Mouse (Mus musculus): ENCODE results near the gene Tjp3. TPM values are rescaled to one million over a fixed set of nuclear protein-coding genes. Genes with fewer than 3 reads are reported as not detected.

The Tjp3 gene
- polyA plus RNA-seq, 1 experiment from 2014 or later = 6.2 TPM

DNA sequence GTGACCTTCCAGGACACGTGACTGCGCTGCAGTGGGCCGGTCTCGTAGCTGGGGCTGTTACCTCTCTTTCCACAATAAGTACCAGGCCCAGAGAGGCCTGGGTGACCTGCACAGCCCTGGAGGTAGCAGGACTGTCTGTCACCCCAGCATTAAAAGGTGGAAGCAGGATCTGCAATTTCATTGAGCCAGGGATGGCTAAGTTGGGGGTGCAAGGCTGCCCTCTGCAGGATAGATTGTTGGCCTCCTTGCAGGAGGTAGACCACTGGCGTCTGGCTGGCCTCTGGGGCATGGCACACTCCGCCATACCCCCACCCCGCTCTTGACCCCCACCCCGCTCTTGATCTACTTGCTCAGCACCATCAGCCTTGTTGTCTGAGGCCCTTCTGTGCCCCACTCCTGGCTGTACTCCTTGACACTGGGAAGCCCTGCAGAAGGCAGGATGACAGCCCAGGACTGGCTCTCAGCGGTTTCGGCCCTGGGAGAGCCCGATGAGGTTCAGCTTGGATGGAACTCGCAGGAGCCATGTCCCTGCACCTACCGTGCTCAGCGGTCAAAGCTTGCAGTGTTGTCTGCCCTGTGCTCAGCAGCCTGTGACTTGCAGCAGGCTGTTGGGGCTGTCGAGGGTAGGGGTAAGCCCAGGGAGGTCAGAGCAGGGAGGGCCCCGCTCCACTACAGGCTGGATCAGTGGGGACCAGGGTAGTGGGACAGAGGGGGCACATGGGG is 25.1 kb upstream of the Tjp3 start:
- Histone ChIP-seq H3K4me3 (no peak overlapping the region), H3K9me3 (replicated peaks) (no peaks in the 10 kb centered on the region), H3K4me2 (peak overlapping the region; percentile 19; the same call in 1 of the 2 replicates), H3K9ac (peak overlapping the region; percentile 56), H3K4me1 (peaks cover 26% of the 10 kb centered on the region), H3K36me3 (ENCODE audit: poor library complexity, severe bottlenecking) (peaks cover 68% of the 10 kb centered on the region), H3K27ac (no peak overlapping the region), H3K27me3 (no peaks in the 10 kb centered on the region)
- no peak for ATAC-seq
- 40% methylated on average over 16 of the region's 16 CpGs for WGBS

DNA sequence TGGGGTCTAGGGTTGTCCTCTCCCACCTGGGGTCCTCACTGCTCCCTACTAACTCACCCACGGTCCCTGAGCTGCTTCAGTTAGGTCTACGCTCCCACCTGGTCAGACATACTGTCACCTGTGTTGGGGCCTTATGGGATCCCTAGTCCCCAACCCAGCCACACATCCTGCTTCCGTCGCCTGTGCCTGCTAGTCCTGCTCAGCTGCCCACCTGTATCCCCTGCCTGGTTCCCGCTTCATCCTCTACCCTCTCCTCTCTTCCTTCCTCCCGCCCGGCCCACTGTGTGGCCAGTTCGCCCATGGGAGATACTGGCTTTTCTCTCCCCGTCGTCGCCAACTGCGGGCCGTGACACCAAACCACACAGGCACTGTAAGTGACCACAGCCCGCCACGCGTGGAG is 24.2 kb upstream of the Tjp3 start:
- Histone ChIP-seq H3K9me3 (replicated peaks) (no peaks in the 10 kb centered on the region), H3K36me3 (ENCODE audit: poor library complexity, severe bottlenecking) (peaks cover 77% of the 10 kb centered on the region), H3K4me1 (peaks cover 26% of the 10 kb centered on the region), H3K4me2 (no peak overlapping the region), H3K27me3 (no peaks in the 10 kb centered on the region), H3K4me3 (no peak overlapping the region), H3K27ac (no peak overlapping the region), H3K9ac (no peak overlapping the region)
- no peak for ATAC-seq
- WGBS = 94% methylated on average over 16 of the region's 16 CpGs

DNA sequence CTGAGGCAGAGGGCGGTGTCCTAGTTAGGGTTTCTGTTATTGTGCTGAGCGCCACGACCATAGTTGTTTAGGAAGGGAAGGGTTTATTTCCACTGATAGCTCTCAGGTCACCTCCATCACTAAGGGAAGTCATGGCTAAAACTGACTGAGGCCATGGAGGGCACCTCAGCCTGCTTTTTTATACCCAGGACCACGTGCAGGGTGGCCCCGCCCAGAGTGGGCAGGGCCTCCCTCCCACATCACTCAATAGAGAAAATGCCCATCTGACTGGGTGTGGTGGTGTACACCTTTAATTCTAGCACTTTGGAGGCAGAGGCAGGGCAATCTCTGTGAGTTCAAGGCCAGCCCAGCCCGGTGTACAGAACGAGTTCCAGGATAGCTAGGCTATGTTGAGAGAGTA is 22.8 kb upstream of the Tjp3 start:
- no peak overlapping the region for H3K4me2 ChIP-seq
- no peaks in the 10 kb centered on the region for H3K9me3 ChIP-seq (replicated peaks)
- no peak for ATAC-seq
- no peak overlapping the region for H3K4me3 ChIP-seq
- no peaks in the 10 kb centered on the region for H3K27me3 ChIP-seq
- WGBS = 82% methylated on average over 7 of the region's 7 CpGs
- no peak overlapping the region for H3K9ac ChIP-seq
- H3K36me3 ChIP-seq (ENCODE audit: poor library complexity, severe bottlenecking) = peaks cover 91% of the 10 kb centered on the region
- H3K4me1 ChIP-seq = peaks cover 19% of the 10 kb centered on the region
- H3K27ac ChIP-seq = no peak overlapping the region

DNA sequence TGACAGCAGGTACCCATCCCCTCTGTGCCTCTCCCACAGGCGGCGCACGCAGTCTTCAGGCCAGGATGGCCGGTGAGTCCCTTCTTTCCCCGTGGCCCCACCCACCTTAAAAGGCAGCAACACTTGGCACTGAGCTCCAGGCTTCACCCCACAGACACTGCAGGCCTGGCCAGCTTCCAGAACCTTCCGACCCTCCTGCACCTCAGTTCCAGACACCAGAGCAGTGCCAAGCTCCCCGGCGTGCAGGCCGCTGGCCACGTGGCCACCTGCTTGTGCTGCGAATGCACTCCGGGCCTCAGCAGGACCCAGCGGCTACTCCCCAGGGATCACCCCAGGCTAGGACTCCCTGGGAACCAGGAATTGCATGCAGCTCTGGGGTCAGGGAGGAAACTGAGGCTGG is 22.2 kb upstream of the Tjp3 start:
- Histone ChIP-seq H3K4me3 (no peak overlapping the region), H3K27ac (no peak overlapping the region), H3K9ac (no peak overlapping the region), H3K27me3 (no peaks in the 10 kb centered on the region), H3K4me1 (peaks cover 12% of the 10 kb centered on the region), H3K9me3 (replicated peaks) (no peaks in the 10 kb centered on the region), H3K4me2 (no peak overlapping the region), H3K36me3 (ENCODE audit: poor library complexity, severe bottlenecking) (peaks cover 94% of the 10 kb centered on the region)
- 93% methylated on average over 13 of the region's 13 CpGs for WGBS
- no peak for ATAC-seq

DNA sequence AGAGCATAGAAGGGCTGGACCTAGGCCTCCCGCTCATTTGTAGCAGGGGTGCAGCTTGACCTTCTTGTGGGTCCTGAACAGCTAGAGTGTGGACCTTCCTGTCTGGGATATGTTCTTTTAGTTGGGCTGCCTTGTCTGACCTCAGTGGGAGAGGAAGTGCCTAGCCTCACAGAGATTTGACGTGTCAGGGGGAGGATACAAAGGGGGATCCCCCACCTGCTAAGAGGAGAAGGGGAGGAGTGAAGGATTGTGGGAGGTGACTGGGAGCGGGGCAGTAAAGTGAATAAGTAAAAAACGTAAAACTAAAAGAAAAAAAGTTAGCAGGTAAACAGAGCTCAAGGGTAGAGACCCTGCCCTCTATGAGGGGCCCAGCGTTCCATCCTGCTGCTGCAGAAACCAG is 18.2 kb upstream of the Tjp3 start:
- WGBS = 90% methylated on average over 5 of the region's 5 CpGs
- no peak for ATAC-seq

DNA sequence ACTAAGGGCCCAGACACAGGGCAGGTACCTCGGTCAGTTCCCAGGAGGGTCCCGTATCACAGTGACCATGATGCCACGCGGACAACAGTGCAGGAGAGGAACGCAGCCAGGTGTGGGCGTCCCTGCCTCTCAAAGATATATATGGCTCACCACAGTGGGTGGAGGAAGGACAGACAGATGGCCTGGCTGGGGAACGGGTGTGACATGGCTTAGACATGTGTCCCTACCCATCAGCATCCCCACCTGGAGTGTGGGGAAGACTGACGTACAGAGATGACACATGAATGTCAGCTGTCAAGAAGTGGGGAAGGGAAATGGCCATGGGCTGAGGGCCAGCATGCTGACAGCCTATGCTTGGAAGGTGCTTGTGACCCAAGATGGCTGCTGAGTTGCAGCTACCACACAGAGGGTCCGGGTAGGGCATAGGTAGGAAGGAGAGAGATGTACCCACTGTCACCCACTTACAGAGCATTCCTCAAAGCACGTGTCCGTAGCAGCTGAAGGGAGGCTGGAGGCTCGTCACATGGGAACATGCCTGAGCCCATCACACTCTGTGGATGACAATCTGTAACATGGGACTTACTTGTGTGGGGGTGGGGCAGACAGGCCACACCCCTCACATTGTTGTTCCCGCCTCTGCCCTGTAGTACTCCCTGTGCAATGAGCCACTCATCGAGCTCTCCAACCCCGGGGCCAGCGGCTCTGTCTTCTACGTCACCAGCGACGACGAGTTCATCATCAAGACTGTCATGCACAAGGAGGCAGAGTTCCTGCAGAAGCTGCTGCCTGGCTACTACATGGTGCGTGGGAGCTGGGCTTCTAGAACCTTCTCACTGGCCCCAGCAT is 15.7 kb upstream of the Tjp3 start:
- WGBS = 95% methylated on average over 21 of the region's 21 CpGs
- no peak overlapping the region for H3K9ac ChIP-seq
- no peak for ATAC-seq
- H3K36me3 ChIP-seq (ENCODE audit: poor library complexity, severe bottlenecking) = peaks cover 66% of the 10 kb centered on the region
- H3K4me2 ChIP-seq = no peak overlapping the region
- H3K4me3 ChIP-seq = no peak overlapping the region
- H3K27ac ChIP-seq = no peak overlapping the region
- no peaks in the 10 kb centered on the region for H3K27me3 ChIP-seq
- H3K4me1 ChIP-seq = peaks cover 14% of the 10 kb centered on the region
- H3K9me3 ChIP-seq (replicated peaks) = no peaks in the 10 kb centered on the region

More for the DNA sequence above, 18.2 kb upstream of the Tjp3 start:
- Histone ChIP-seq H3K27ac (no peak overlapping the region), H3K9ac (no peak overlapping the region), H3K9me3 (replicated peaks) (no peaks in the 10 kb centered on the region), H3K4me2 (no peak overlapping the region), H3K36me3 (ENCODE audit: poor library complexity, severe bottlenecking) (peaks cover 91% of the 10 kb centered on the region), H3K27me3 (no peaks in the 10 kb centered on the region), H3K4me1 (no peaks in the 10 kb centered on the region), H3K4me3 (no peak overlapping the region)

DNA sequence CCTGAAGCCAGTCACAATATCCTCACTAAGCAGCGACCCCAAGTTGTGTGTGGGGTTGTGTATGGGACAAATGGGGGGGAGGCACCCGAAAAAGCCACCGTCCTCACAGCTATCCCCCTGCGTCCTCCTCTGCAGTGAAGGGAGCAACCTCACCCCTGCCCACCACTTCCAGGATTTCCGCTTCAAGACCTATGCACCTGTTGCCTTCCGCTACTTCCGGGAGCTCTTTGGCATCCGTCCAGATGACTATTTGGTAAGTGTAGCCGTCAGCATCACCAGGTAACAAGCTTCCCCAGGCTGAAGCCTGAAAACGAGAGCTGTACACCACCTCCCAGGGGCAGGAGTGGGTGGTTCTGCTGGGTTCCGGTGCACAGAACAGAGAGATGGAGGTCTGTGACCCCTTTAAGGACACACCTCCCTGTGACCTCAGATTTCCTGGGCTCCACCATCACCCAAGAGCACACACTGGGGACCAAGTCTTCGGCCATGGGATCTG is 14.8 kb upstream of the Tjp3 start:
- no peaks in the 10 kb centered on the region for H3K27me3 ChIP-seq
- no peak overlapping the region for H3K4me3 ChIP-seq
- H3K9me3 ChIP-seq (replicated peaks) = no peaks in the 10 kb centered on the region
- ATAC-seq = no peak
- peaks cover 58% of the 10 kb centered on the region for H3K36me3 ChIP-seq (ENCODE audit: poor library complexity, severe bottlenecking)
- no peak overlapping the region for H3K27ac ChIP-seq
- no peak overlapping the region for H3K4me2 ChIP-seq
- H3K4me1 ChIP-seq = peaks cover 16% of the 10 kb centered on the region
- 91% methylated on average over 12 of the region's 12 CpGs for WGBS
- H3K9ac ChIP-seq = no peak overlapping the region

DNA sequence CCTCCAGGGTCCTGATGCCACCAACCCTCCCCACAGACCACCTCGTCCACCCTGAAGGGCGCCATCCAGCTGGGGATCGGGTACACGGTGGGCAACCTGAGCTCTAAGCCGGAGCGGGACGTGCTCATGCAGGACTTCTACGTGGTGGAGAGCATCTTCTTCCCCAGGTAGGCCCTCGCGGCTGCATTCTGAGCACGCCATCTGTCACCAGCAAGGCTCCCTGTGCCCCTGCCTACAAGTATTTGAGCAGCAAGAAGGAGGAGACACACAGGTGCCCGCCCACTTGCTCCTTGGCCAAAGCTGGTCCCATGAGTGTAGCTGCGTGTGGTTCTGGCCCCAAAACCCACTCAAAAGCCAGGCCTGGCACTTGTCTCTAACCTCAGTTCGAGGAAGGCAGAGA is 14.3 kb upstream of the Tjp3 start:
- H3K9ac ChIP-seq = no peak overlapping the region
- H3K9me3 ChIP-seq (replicated peaks) = no peaks in the 10 kb centered on the region
- no peak overlapping the region for H3K27ac ChIP-seq
- H3K4me2 ChIP-seq = no peak overlapping the region
- WGBS = 94% methylated on average over 14 of the region's 14 CpGs
- H3K4me1 ChIP-seq = peaks cover 16% of the 10 kb centered on the region
- no peak for ATAC-seq
- no peak overlapping the region for H3K4me3 ChIP-seq
- H3K36me3 ChIP-seq (ENCODE audit: poor library complexity, severe bottlenecking) = peaks cover 52% of the 10 kb centered on the region
- no peaks in the 10 kb centered on the region for H3K27me3 ChIP-seq

DNA sequence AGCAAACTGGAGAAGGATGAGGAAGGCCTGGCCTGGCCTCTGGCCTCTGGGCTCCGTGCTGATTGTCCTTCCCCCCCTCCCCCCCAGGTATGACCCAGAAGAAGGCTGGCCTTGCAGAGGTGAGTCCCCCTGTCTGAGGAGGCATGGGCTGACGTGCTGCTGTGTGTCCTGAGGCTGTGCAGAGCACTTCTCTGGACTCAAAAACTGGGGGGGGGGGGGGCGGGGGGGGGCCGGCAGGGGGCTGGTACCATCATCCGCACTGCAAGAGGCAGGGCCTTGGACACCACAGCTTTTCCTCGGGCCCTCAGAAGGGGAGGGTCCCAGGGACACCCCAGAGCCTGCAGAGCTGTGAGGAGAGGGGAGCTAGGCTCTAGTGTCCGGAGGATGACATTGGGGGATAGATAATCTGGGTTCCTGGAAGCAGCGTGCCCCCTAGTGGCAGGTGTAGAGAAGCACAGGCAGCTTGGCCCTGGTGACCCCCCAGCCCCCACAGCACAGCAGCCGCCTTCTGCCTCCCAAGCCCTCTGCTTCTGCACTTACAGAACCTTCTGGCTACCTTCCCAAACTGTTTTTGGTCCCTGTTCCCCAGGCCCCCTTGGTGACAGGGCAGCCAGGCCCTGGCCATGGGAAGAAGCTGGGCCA is 13.3 kb upstream of the Tjp3 start:
- Histone ChIP-seq H3K4me2 (no peak overlapping the region), H3K27me3 (no peaks in the 10 kb centered on the region), H3K9ac (no peak overlapping the region), H3K27ac (no peak overlapping the region), H3K36me3 (ENCODE audit: poor library complexity, severe bottlenecking) (peaks cover 43% of the 10 kb centered on the region), H3K4me3 (no peak overlapping the region), H3K4me1 (peaks cover 16% of the 10 kb centered on the region), H3K9me3 (replicated peaks) (no peaks in the 10 kb centered on the region)
- 27% methylated on average over 7 of the region's 9 CpGs for WGBS
- 0 out of 2 replicates have a peak, but pooled peaks have one; percentile 41 for ATAC-seq

DNA sequence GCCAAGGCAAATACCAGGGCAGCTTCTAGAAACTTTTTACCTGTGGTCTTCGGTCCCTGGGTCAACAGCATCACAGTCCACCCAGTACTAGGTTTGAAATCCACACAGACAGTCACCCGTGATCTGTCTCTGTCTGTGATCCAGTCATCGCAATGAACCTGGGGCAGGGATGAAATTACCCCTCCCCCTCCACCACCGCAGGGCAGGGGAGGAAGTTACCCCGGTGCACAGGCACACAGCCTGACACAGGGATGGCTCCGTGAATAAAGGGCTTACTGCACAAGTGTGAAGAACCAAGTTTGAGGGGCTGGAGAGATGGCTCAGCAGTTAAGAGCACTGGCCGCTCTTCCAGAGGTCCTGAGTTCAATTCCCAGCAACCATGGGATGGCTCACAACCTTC is 12.4 kb upstream of the Tjp3 start:
- ATAC-seq = no peak
- Histone ChIP-seq H3K9me3 (replicated peaks) (no peaks in the 10 kb centered on the region), H3K4me3 (no peak overlapping the region), H3K4me2 (no peak overlapping the region), H3K9ac (no peak overlapping the region), H3K4me1 (peaks cover 16% of the 10 kb centered on the region), H3K27me3 (no peaks in the 10 kb centered on the region), H3K36me3 (ENCODE audit: poor library complexity, severe bottlenecking) (peaks cover 33% of the 10 kb centered on the region), H3K27ac (no peak overlapping the region)
- 87% methylated on average over 7 of the region's 7 CpGs for WGBS

DNA sequence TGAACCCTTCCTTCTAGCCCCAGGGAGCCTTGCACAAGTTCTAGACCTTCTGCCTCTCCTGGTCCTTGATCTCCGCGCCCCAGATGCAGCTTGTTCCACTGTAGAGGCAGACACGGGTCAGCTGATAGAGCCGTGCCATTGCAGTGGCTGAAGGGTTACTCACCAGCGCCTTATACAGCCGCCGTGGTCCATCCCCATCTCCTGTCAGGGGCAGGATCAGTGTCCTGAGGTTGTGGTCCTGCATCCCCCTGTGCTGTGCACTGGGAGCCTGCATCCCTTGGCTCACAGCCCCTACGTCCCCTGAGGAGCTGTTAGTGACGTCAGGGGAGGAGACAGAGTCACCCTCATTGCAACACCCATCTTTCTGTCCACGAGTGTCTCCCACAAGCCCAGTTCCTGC is 11.9 kb upstream of the Tjp3 start:
- no peaks in the 10 kb centered on the region for H3K9me3 ChIP-seq (replicated peaks)
- peaks cover 29% of the 10 kb centered on the region for H3K36me3 ChIP-seq (ENCODE audit: poor library complexity, severe bottlenecking)
- no peak for ATAC-seq
- peak overlapping the region; percentile 35; the same call in 1 of the 2 replicates for H3K27ac ChIP-seq
- no peak overlapping the region for H3K4me2 ChIP-seq
- no peak overlapping the region for H3K9ac ChIP-seq
- WGBS = 78% methylated on average over 10 of the region's 10 CpGs
- H3K4me3 ChIP-seq = no peak overlapping the region
- no peaks in the 10 kb centered on the region for H3K27me3 ChIP-seq
- peaks cover 16% of the 10 kb centered on the region for H3K4me1 ChIP-seq

DNA sequence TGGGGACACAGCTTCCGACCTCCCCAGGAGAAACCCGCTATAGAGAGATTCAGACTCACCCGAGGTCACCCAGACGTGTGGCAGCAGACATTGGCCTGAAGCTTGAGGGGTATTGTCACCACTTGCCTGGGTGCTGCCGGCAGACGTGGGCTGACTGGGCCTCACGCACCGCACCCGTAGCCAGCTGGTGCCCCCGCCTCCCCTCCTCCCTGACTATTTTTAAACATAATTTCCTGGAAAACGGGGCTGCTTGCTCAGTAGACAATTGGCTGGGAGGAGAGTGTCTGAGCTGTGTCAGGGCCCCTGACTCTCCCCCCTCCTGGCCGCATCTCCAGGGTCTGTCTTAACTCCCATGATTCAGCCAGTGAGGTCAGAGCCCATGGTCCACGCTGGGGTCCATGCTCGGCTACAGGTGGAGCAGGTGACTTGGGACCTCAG is 11.4 kb upstream of the Tjp3 start:
- no peak for ATAC-seq
- H3K9me3 ChIP-seq (replicated peaks) = no peaks in the 10 kb centered on the region
- H3K27ac ChIP-seq = peak overlapping the region; percentile 35; the same call in 1 of the 2 replicates
- H3K9ac ChIP-seq = peak overlapping the region; percentile 26; the same call in 1 of the 2 replicates
- H3K4me1 ChIP-seq = peaks cover 16% of the 10 kb centered on the region
- no peaks in the 10 kb centered on the region for H3K27me3 ChIP-seq
- 71% methylated on average over 14 of the region's 14 CpGs for WGBS
- H3K4me3 ChIP-seq = no peak overlapping the region
- H3K4me2 ChIP-seq = no peak overlapping the region
- H3K36me3 ChIP-seq (ENCODE audit: poor library complexity, severe bottlenecking) = peaks cover 28% of the 10 kb centered on the region
